Mouse (Mus musculus) lung, adult 2 months (tissue): ENCODE measurements at regions not wholly inside any gene's neighbourhood (a gene's known extent, or its start where the extent isn't known, plus 50 kb on each side); places are given as distances from the start of the nearest gene placed in this dataset.

Source experiments
- DNase-seq: peaks from one replicate; pipeline ENCODE4 v3.0.0; 2022
- H3K4me1 ChIP-seq: fragments of 200-500 bp; 2 replicates; pipeline ENCODE4 v1.6.1; 2011; ENCODE audit warnings: low read length; ENCODE audit not compliant: control insufficient read depth, insufficient read depth
- H3K4me3 ChIP-seq: fragments of 200-500 bp; replicated peaks from 2 replicates; pipeline ENCODE3; 2011; ENCODE audit warnings: low read depth, mild to moderate bottlenecking, control low read depth, low read length; ENCODE audit errors: extremely low read depth
- CTCF ChIP-seq: fragments of 200-500 bp; IDR thresholded peaks from 2 replicates; pipeline ENCODE4 v1.5.1; 2011; ENCODE audit warnings: mild to moderate bottlenecking, low read length, control low read depth; ENCODE audit not compliant: insufficient read depth
- POLR2A ChIP-seq: fragments of 200-500 bp; IDR thresholded peaks from 2 replicates; pipeline ENCODE4 v1.6.1; 2011; ENCODE audit warnings: low read depth, mild to moderate bottlenecking, control low read depth, low read length, borderline replicate concordance; ENCODE audit errors: extremely low read depth
- WGBS: fragments of 180-500 bp; shearing (Covaris S2); methylation state at CpG from one replicate; pipeline ENCODE4 v1.1.7; 2018; 5-methylcytosine and 5-hydroxymethylcytosine counted together

- H3K4me3 ChIP-seq = no peak overlapping the region
- no peak for DNase-seq
- WGBS = 56% methylated on average over 10 of the region's 10 CpGs
- H3K4me1 ChIP-seq = no peaks in the 10 kb centered on the region
- TF ChIP-seq CTCF (no peak), POLR2A (no peak)
These were observed 183.6 kb downstream of the Inhbb start for GRCm38 (mm10) chr1:119238463-119238862.

- DNase-seq = no peak
- WGBS = 30% methylated on average over 3 of the region's 3 CpGs
- H3K4me1 ChIP-seq = no peaks in the 10 kb centered on the region
- TF ChIP-seq CTCF (no peak), POLR2A (no peak)
- H3K4me3 ChIP-seq = no peak overlapping the region
These were observed 183.4 kb upstream of the Gli2 start for GRCm38 (mm10) chr1:119236787-119237186.

- WGBS = 40% methylated on average over 9 of the region's 9 CpGs
- no peak for DNase-seq
- TF ChIP-seq POLR2A (no peak), CTCF (no peak)
These were observed 181.0 kb upstream of the Gli2 start for GRCm38 (mm10) chr1:119234449-119234848.

GRCm38 (mm10) chr1:119226996-119227395 lies 173.6 kb upstream of the Gli2 start:
- 79% methylated on average over 2 of the region's 2 CpGs for WGBS
- Histone ChIP-seq H3K4me1 (no peaks in the 10 kb centered on the region), H3K4me3 (no peak overlapping the region)
- no peak for TF ChIP-seq CTCF
- TF ChIP-seq POLR2A = no peak
- no peak for DNase-seq

More at GRCm38 (mm10) chr1:119234449-119234848, 181.0 kb upstream of the Gli2 start:
- no peak overlapping the region for H3K4me3 ChIP-seq
- no peaks in the 10 kb centered on the region for H3K4me1 ChIP-seq

- 85% methylated on average over 8 of the region's 8 CpGs for WGBS
- DNase-seq = no peak
- Histone ChIP-seq H3K4me3 (no peak overlapping the region), H3K4me1 (peaks cover 2% of the 10 kb centered on the region; the same call in 1 of the 2 replicates)
- TF ChIP-seq CTCF = no peak
- no peak for TF ChIP-seq POLR2A
These were observed 170.5 kb upstream of the Gli2 start for GRCm38 (mm10) chr1:119223876-119224275.

GRCm38 (mm10) chr1:119221901-119222300 lies 168.5 kb upstream of the Gli2 start:
- TF ChIP-seq POLR2A = no peak
- TF ChIP-seq CTCF = no peak
- Histone ChIP-seq H3K4me1 (peaks cover 2% of the 10 kb centered on the region; the same call in 1 of the 2 replicates), H3K4me3 (no peak overlapping the region)
- no peak for DNase-seq
- 81% methylated on average over 6 of the region's 6 CpGs for WGBS

- DNase-seq = no peak
- WGBS = 78% methylated on average over 7 of the region's 7 CpGs
- no peak overlapping the region for H3K4me3 ChIP-seq
- TF ChIP-seq CTCF = no peak
- no peak for TF ChIP-seq POLR2A
- peaks cover 2% of the 10 kb centered on the region; the same call in 1 of the 2 replicates for H3K4me1 ChIP-seq
These were observed 167.6 kb upstream of the Gli2 start for GRCm38 (mm10) chr1:119221012-119221411.

GRCm38 (mm10) chr1:119219817-119220216 lies 166.4 kb upstream of the Gli2 start:
- DNase-seq = peak; percentile 9
- Histone ChIP-seq H3K4me1 (peaks cover 2% of the 10 kb centered on the region; the same call in 1 of the 2 replicates), H3K4me3 (no peak overlapping the region)
- TF ChIP-seq CTCF (no peak), POLR2A (no peak)
- WGBS = 40% methylated on average over 10 of the region's 10 CpGs

GRCm38 (mm10) chr1:119217387-119217786 lies 164.0 kb upstream of the Gli2 start:
- no peak for DNase-seq
- WGBS = 36% methylated on average over 4 of the region's 4 CpGs

GRCm38 (mm10) chr1:119209607-119210007 lies 156.2 kb upstream of the Gli2 start:
- no peak overlapping the region for H3K4me3 ChIP-seq
- TF ChIP-seq CTCF (no peak), POLR2A (no peak)
- DNase-seq = no peak
- H3K4me1 ChIP-seq = peaks cover 6% of the 10 kb centered on the region; the same call in 1 of the 2 replicates
- 13% methylated on average over 7 of the region's 7 CpGs for WGBS

More at GRCm38 (mm10) chr1:119217387-119217786, 164.0 kb upstream of the Gli2 start:
- H3K4me3 ChIP-seq = no peak overlapping the region
- TF ChIP-seq CTCF = no peak
- no peak for TF ChIP-seq POLR2A
- H3K4me1 ChIP-seq = peaks cover 2% of the 10 kb centered on the region; the same call in 1 of the 2 replicates
